Mouse (Mus musculus) testis, adult 2 months (tissue): Measurements from ENCODE around the gene Tns4.

Source experiments
- CTCF ChIP-seq: fragments of 200-500 bp; IDR thresholded peaks from 2 replicates; pipeline ENCODE4 v1.5.1; 2012; ENCODE audit warnings: low read depth, mild to moderate bottlenecking, inconsistent platforms, low read length, moderate library complexity; ENCODE audit not compliant: control insufficient read depth, insufficient read depth, insufficient replicate concordance
- POLR2A ChIP-seq: fragments of 200-500 bp; IDR thresholded peaks from 2 replicates; pipeline ENCODE4 v1.6.1; 2012; ENCODE audit warnings: low read depth, mild to moderate bottlenecking, inconsistent platforms, low read length, moderate library complexity; ENCODE audit not compliant: control insufficient read depth

DNA sequence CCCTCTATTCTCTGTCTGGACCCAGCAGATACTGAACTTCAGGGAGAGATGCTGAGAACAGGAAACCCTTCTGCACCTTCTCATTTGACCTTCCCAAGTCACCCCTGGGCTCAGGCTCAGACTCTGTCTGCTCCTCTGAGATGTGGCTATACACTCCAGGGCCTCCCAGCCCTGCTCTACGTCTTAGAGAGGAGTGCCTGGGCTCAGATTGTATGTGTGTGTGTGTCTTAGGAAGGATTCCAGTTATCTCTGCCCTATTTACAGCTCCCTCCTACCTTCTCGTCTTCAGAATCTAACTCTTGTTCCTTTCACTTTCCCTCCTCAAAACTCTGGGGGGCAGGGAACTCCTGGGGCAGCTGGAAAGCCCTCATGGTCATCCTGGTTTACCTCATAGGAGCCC, 620 bp downstream of the Tns4 start:
- TF ChIP-seq CTCF, result no peak
- no peak for TF ChIP-seq POLR2A
